Comparison of ENCODE assay signal across 21 mouse cellular contexts in the genomic region with DNA sequence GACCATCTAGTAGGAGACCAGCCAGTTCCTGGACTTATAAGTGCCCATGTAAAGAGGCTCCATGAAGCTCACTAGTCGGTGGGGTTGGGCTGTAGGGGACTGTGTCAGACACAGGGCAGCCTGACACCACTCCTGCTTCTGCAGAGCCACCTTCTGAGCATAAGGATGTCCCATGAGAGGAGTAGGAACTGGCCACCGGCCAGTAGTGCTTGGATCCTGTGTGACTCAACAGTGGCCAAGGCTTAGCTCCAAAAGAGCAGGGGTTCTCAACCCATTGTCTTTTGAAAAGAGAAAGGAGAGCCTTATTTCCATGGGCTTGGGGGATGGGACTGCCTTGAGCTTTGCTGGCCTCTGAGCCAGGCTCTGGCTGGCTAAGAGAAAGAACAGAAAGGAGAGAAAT.
DNase-seq lines count a peak whose midpoint lies in the region; ATAC-seq and TF ChIP-seq lines count a peak whose summit lies in the region.
"Had no signal": no experiment of that assay in that cellular context is flagged by ENCODE, and none has a peak within 500 bp of the region (broad histone marks: within the 10 kb centered on the region; RNA-seq: fewer than 3 reads in every experiment).

No protein-coding gene starts in this region.

- H3K4me3 ChIP-seq in myocyte: no peak overlapping the region
- no peak overlapping the region for H3K4me3 ChIP-seq in hindbrain, embryonic 14.5 days (replicated peaks; ENCODE audit: low read length)
- H3K4me3 ChIP-seq: embryonic facial prominence, embryonic 15.5 days; erythroblast, embryonic 14.5 days; forebrain, embryonic 10.5 days; gastrocnemius, adult 2 months; hindbrain, embryonic 10.5 days; hindbrain, embryonic 15.5 days had no signal

- peak overlapping the region; percentile 20 for H3K4me2 ChIP-seq in myocyte (ENCODE audit: low read depth)
- H3K4me2 ChIP-seq in hindbrain, embryonic 14.5 days (replicated peaks): no peak overlapping the region
- H3K4me2 ChIP-seq: embryonic facial prominence, embryonic 15.5 days; hindbrain, embryonic 15.5 days had no signal

- no peaks in the 10 kb centered on the region for H3K27me3 ChIP-seq in myocyte (ENCODE audit: control insufficient read depth, insufficient read depth, insufficient read length)
- no peaks in the 10 kb centered on the region for H3K27me3 ChIP-seq in hindbrain, embryonic 14.5 days (ENCODE audit: control insufficient read depth, insufficient read depth, low read length)
- H3K27me3 ChIP-seq: embryonic facial prominence, embryonic 15.5 days; hindbrain, embryonic 15.5 days had no signal

- H3K27ac ChIP-seq in hindbrain, embryonic 14.5 days: no peak overlapping the region
- H3K27ac ChIP-seq: embryonic facial prominence, embryonic 15.5 days; forebrain, embryonic 10.5 days; gastrocnemius, adult 2 months; hindbrain, embryonic 10.5 days; hindbrain, embryonic 15.5 days had no signal

- no peaks in the 10 kb centered on the region for H3K9me3 ChIP-seq in hindbrain, embryonic 14.5 days (ENCODE audit: control insufficient read depth, low read length)
- H3K9me3 ChIP-seq: embryonic facial prominence, embryonic 15.5 days; forebrain, embryonic 10.5 days; hindbrain, embryonic 10.5 days; hindbrain, embryonic 15.5 days had no signal

- H3K36me3 ChIP-seq in myocyte (ENCODE audit: control insufficient read depth, insufficient read depth): no peaks in the 10 kb centered on the region
- H3K36me3 ChIP-seq in hindbrain, embryonic 14.5 days (replicated peaks; ENCODE audit: control insufficient read depth, insufficient read depth): no peaks in the 10 kb centered on the region
- H3K36me3 ChIP-seq: embryonic facial prominence, embryonic 15.5 days; forebrain, embryonic 10.5 days; hindbrain, embryonic 10.5 days; hindbrain, embryonic 15.5 days had no signal

- no peak for ATAC-seq in hindbrain, embryonic 14.5 days (ENCODE audit: low FRiP score)
- ATAC-seq: activated CD4-positive, CD25-positive, alpha-beta regulatory T cell, adult 4 months; forebrain, embryonic 14.5 days; intestine, embryonic 16.5 days had no signal

- no peak overlapping the region for H3ac ChIP-seq in myocyte (ENCODE audit: control insufficient read depth, insufficient read length)

- intact Hi-C loops in heart, postnatal 25 days (cut with DNase I): no loop called here

- TF ChIP-seq POLR2A in myocyte (IDR thresholded peaks at IDR 0.05; ENCODE audit: insufficient read length, low read depth): no peak

- no peaks in the 10 kb centered on the region for H3K79me2 ChIP-seq in myocyte (ENCODE audit: control insufficient read depth, insufficient read depth)

- DNase-seq in adrenal gland, postnatal 10 days: peak; percentile 37
- no peak for DNase-seq in adrenal gland, adult 18-20 months (ENCODE audit: low spot score in 2 of 2)
- DNase-seq in heart, postnatal 4 days: peak; percentile 35
- DNase-seq in heart, postnatal 25 days (ENCODE audit: low spot score): no peak
- DNase-seq in 3T3-L1 (ENCODE audit: low read depth, low spot score): peak; percentile 73
- DNase-seq in hindbrain, embryonic 14.5 days (ENCODE audit: low spot score): no peak
- DNase-seq: adrenal gland, postnatal 25 days; cerebellum, adult 11 months; cerebellum, adult 8-10 months; embryo, embryonic 11 days; gastrocnemius, adult 2 months; kidney, adult 8-10 months had no signal

- no peaks in the 10 kb centered on the region for H3K4me1 ChIP-seq in hindbrain, embryonic 14.5 days (replicated peaks; ENCODE audit: control insufficient read depth, insufficient read depth, low read length)
- H3K4me1 ChIP-seq: embryonic facial prominence, embryonic 15.5 days; forebrain, embryonic 10.5 days; hindbrain, embryonic 10.5 days had no signal

- 87% methylated on average over 2 of the region's 2 CpGs for WGBS in hindbrain, embryonic 14.5 days

- no peak overlapping the region for H3K9ac ChIP-seq in hindbrain, embryonic 14.5 days
- H3K9ac ChIP-seq: embryonic facial prominence, embryonic 15.5 days; hindbrain, embryonic 15.5 days had no signal

TF ChIP-seq in myocyte, 11 proteins besides CTCF, POLR2A, EP300 and RAD21:
- TF ChIP-seq E2F4 (IDR thresholded peaks at IDR 0.05; ENCODE audit: insufficient read depth): no peak
- no peak for TF ChIP-seq TCF3 (IDR thresholded peaks at IDR 0.05; ENCODE audit: insufficient read length, low read depth)
- TF ChIP-seq MAX (IDR thresholded peaks at IDR 0.05; ENCODE audit: low read depth): no peak

Comparison
In these comparisons a context has a peak if more than half of its experiments do, and no peak if none do; other contexts are left out.
1. DNase-seq: peak in adrenal gland, postnatal 10 days (single experiment), heart, postnatal 4 days (single experiment) and 3T3-L1 (single experiment); none in adrenal gland, adult 18-20 months (0 of 2), heart, postnatal 25 days (single experiment) and hindbrain, embryonic 14.5 days (single experiment).